In the genomic region with DNA sequence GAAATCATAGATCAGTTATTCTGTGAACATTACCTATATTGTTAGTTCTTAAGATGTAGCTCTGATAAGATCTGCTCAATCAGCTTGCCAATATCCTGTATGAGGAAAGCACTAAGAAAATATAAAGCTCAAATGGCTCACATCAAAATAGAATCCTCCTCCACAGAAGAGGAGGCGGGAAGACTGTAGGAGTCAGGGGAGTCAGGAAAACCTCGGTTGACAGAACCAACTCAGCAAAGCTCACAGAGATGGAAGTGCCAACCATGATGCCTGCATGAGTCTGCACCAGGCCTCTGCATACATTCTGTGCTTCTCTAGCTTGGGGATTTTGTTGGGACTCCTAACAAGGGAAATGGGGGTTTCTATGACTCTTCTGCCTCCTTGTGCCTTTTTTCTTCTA, we compare ENCODE assay signal across 11 mouse cellular contexts.
"Had no signal": no experiment of that assay in that cellular context is flagged by ENCODE, and none has a peak within 500 bp of the region (broad histone marks: within the 10 kb centered on the region; RNA-seq: fewer than 3 reads in every experiment).

No protein-coding gene starts in this region.

- DNase-seq: liver, postnatal 0 days; lung, adult 2 months; lung, postnatal 14 days; lung, postnatal 36 days; right cerebral cortex, postnatal 25 days; thymus, adult 18-20 months; thymus, postnatal 14 days; thymus, postnatal 36 days had no signal

- ATAC-seq: liver, postnatal 0 days; lung, postnatal 0 days; midbrain, embryonic 13.5 days; midbrain, embryonic 15.5 days had no signal
